In the genomic region with DNA sequence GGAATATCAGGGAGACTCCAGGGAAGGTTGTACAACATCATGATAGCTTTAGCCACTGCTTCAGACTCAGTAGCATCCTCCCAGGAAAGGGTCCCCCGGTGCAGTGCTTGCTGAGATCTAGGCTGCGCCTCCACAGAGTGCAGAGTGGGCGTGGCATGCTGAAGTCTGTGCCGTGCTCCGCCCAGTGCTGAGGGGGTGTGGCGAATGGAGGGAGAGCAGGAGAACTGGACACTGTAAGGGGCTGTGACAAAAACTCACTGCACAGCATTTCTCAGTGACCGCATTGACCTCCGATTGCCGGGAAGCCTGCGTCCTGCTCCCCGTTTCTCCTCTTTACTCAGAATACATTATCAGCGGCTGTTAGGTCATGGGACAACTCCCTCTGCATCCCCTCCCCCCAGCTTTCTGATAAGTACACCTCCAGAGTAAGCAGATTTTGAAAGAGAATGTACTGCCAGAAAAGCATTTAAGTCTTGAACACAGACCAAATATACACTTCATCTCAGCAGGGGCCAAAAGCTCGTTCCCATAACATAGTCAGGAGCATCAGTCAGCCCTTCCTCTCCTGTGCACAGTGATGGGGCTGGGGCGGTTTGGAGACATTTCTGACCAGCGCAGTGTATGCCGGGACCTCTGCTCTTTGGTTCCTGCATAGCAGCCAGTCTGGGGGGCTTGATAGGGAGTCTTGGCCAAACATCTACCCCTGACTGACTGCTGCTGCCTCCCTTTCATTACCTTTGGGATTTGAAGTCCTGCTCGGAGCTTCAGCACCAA, we compare ENCODE assay signal across 10 mouse cellular contexts. TPM values are rescaled to one million over a fixed set of nuclear protein-coding genes. Genes with fewer than 3 reads are reported as not detected.
A peak's percentile ranks its signal among the peaks of the same experiment; 100 is the strongest.
DNase-seq lines count a peak whose midpoint lies in the region; ATAC-seq lines count a peak whose summit lies in the region.
"Had no signal": no experiment of that assay in that cellular context is flagged by ENCODE, and none has a peak within 500 bp of the region (broad histone marks: within the 10 kb centered on the region; RNA-seq: fewer than 3 reads in every experiment).

No protein-coding gene starts in this region.

- H3K27me3 ChIP-seq in forebrain, embryonic 16.5 days (replicated peaks; ENCODE audit: control insufficient read depth, insufficient read depth, low read length): no peaks in the 10 kb centered on the region
- no peaks in the 10 kb centered on the region for H3K27me3 ChIP-seq in forebrain, embryonic 14.5 days (replicated peaks; ENCODE audit: control insufficient read depth, insufficient read depth, low read length)
- H3K27me3 ChIP-seq in heart, embryonic 10.5 days (ENCODE audit: insufficient read depth, poor library complexity, severe bottlenecking): no peaks in the 10 kb centered on the region
- H3K27me3 ChIP-seq in kidney, embryonic 16.5 days (ENCODE audit: insufficient read depth, low read length): no peaks in the 10 kb centered on the region
- H3K27me3 ChIP-seq: CH12.LX had no signal

- no peaks in the 10 kb centered on the region for H3K9me3 ChIP-seq in forebrain, embryonic 16.5 days (ENCODE audit: control insufficient read depth, low read length)
- H3K9me3 ChIP-seq in forebrain, embryonic 14.5 days (replicated peaks; ENCODE audit: control insufficient read depth, low read length): no peaks in the 10 kb centered on the region
- H3K9me3 ChIP-seq in heart, embryonic 10.5 days: no peaks in the 10 kb centered on the region
- H3K9me3 ChIP-seq in kidney, embryonic 16.5 days (ENCODE audit: low read length): no peaks in the 10 kb centered on the region

- 73% methylated on average over 17 of the region's 17 CpGs for WGBS in forebrain, embryonic 16.5 days
- WGBS in forebrain, embryonic 14.5 days: 74% methylated on average over 17 of the region's 17 CpGs
- WGBS in heart, embryonic 10.5 days: 34% methylated on average over 17 of the region's 17 CpGs
- 60% methylated on average over 17 of the region's 17 CpGs for WGBS in kidney, embryonic 16.5 days

- no peak for DNase-seq in forebrain, embryonic 14.5 days (ENCODE audit: low spot score)
- DNase-seq in adrenal gland, adult 18-20 months (ENCODE audit: low spot score in 2 of 2): peak; percentile 16 to 36
- DNase-seq in heart, embryonic 10.5 days (ENCODE audit: low spot score): peak; percentile 88
- peak; percentile 79 for DNase-seq in lung, postnatal 10 days
- DNase-seq in frontal cortex, postnatal 10 days (ENCODE audit: low spot score in 2 of 2): no peak

- H3K27ac ChIP-seq in forebrain, embryonic 16.5 days (ENCODE audit: low read length): peak overlapping the region; percentile 75
- no peak overlapping the region for H3K27ac ChIP-seq in forebrain, embryonic 14.5 days (ENCODE audit: low read depth, low read length)
- peak overlapping the region; percentile 79 for H3K27ac ChIP-seq in heart, embryonic 10.5 days
- no peak overlapping the region for H3K27ac ChIP-seq in kidney, embryonic 16.5 days (ENCODE audit: low read length)

- H3K9ac ChIP-seq in forebrain, embryonic 16.5 days (replicated peaks; ENCODE audit: low read depth, low read length): no peak overlapping the region
- no peak overlapping the region for H3K9ac ChIP-seq in forebrain, embryonic 14.5 days (ENCODE audit: low read length)
- H3K9ac ChIP-seq in kidney, embryonic 16.5 days (replicated peaks; ENCODE audit: low read length): no peak overlapping the region

- H3K4me2 ChIP-seq in forebrain, embryonic 16.5 days (ENCODE audit: low read length): no peak overlapping the region
- no peak overlapping the region for H3K4me2 ChIP-seq in forebrain, embryonic 14.5 days (ENCODE audit: low read length)
- no peak overlapping the region for H3K4me2 ChIP-seq in kidney, embryonic 16.5 days (replicated peaks; ENCODE audit: low read depth, low read length)

- H3K36me3 ChIP-seq in forebrain, embryonic 16.5 days (ENCODE audit: control insufficient read depth, insufficient read depth): no peaks in the 10 kb centered on the region
- no peaks in the 10 kb centered on the region for H3K36me3 ChIP-seq in forebrain, embryonic 14.5 days (ENCODE audit: control insufficient read depth, insufficient read depth, low read length)
- H3K36me3 ChIP-seq in heart, embryonic 10.5 days: no peaks in the 10 kb centered on the region
- no peaks in the 10 kb centered on the region for H3K36me3 ChIP-seq in kidney, embryonic 16.5 days (ENCODE audit: insufficient read depth, low read length)

- ATAC-seq in forebrain, embryonic 16.5 days: no peak
- no peak for ATAC-seq in forebrain, embryonic 14.5 days
- peak; percentile 86 for ATAC-seq in kidney, embryonic 16.5 days (ENCODE audit: low FRiP score, low TSS enrichment)
- ATAC-seq in megakaryocyte progenitor cell, adult 5-6 weeks (replicated peaks; ENCODE audit: poor library complexity): no peak; the same call in 1 of the 2 replicates

- peaks cover 6% of the 10 kb centered on the region for H3K4me1 ChIP-seq in forebrain, embryonic 16.5 days (replicated peaks; ENCODE audit: control insufficient read depth, insufficient read depth, low read length)
- H3K4me1 ChIP-seq in forebrain, embryonic 14.5 days (ENCODE audit: control insufficient read depth, insufficient read depth, low read length): no peaks in the 10 kb centered on the region
- peaks cover 19% of the 10 kb centered on the region for H3K4me1 ChIP-seq in heart, embryonic 10.5 days
- H3K4me1 ChIP-seq in kidney, embryonic 16.5 days (ENCODE audit: insufficient read depth, low read length): no peaks in the 10 kb centered on the region

- H3K4me3 ChIP-seq in forebrain, embryonic 16.5 days (replicated peaks; ENCODE audit: low read length): no peak overlapping the region
- H3K4me3 ChIP-seq in forebrain, embryonic 14.5 days (ENCODE audit: low read depth, low read length): no peak overlapping the region
- H3K4me3 ChIP-seq in heart, embryonic 10.5 days: peak overlapping the region; percentile 43
- H3K4me3 ChIP-seq in kidney, embryonic 16.5 days (ENCODE audit: low read length): no peak overlapping the region
- H3K4me3 ChIP-seq: myocyte had no signal

RNA-seq across cellular contexts. Expression of a gene that starts 37.1 kb away (rescaled TPM):
- polyA plus RNA-seq in forebrain, embryonic 16.5 days (2015; fragmentation: Nextera tagmentation; extraction: Ambion mirVana): 35.5 and 41.2 TPM in 2 replicates
- 24.9 and 43.9 TPM in 2 replicates for polyA plus RNA-seq in forebrain, embryonic 14.5 days (2014; fragmentation: Nextera tagmentation; extraction: Ambion mirVana)
- 100 to 1,000 TPM; 123 to 171 TPM for total RNA-seq in adrenal gland, adult 18-20 months (2021)
- 15.0 and 16.2 TPM in 2 replicates for polyA plus RNA-seq in heart, embryonic 10.5 days (2016; fragmentation: Nextera tagmentation; extraction: Ambion mirVana)
- 23.4 and 28.0 TPM in 2 replicates for polyA plus RNA-seq in kidney, embryonic 16.5 days (2015; fragmentation: Nextera tagmentation; extraction: Ambion mirVana)
- total RNA-seq in megakaryocyte progenitor cell, adult 5-6 weeks (2015): 0.51 and 3.2 TPM in 2 replicates
- total RNA-seq in megakaryocyte progenitor cell, adult 5-6 weeks (2017): 1.3 and 5.4 TPM in 2 replicates

RNA-seq across cellular contexts. Expression of a gene that starts 37.5 kb away (rescaled TPM):
- 58.6 and 61.5 TPM in 2 replicates for polyA plus RNA-seq in forebrain, embryonic 16.5 days (2015; fragmentation: Nextera tagmentation; extraction: Ambion mirVana)
- polyA plus RNA-seq in forebrain, embryonic 14.5 days (2014; fragmentation: Nextera tagmentation; extraction: Ambion mirVana): 32.2 and 40.3 TPM in 2 replicates
- total RNA-seq in adrenal gland, adult 18-20 months (2021): 1 to 10 TPM in 1 of 2 experiments, under 1 TPM in 1; 0.83 to 1.2 TPM
- polyA plus RNA-seq in heart, embryonic 10.5 days (2016; fragmentation: Nextera tagmentation; extraction: Ambion mirVana): 2.6 and 2.9 TPM in 2 replicates
- 0.19 and 0.40 TPM in 2 replicates for polyA plus RNA-seq in kidney, embryonic 16.5 days (2015; fragmentation: Nextera tagmentation; extraction: Ambion mirVana)
- total RNA-seq in megakaryocyte progenitor cell, adult 5-6 weeks (2015): not detected in 2 replicates
- total RNA-seq in megakaryocyte progenitor cell, adult 5-6 weeks (2017): not detected in 2 replicates

Comparison
In these comparisons a context has a peak if more than half of its experiments do, and no peak if none do; other contexts are left out.
1. H3K27ac ChIP-seq: peak in forebrain, embryonic 16.5 days (single experiment) and heart, embryonic 10.5 days (single experiment); none in forebrain, embryonic 14.5 days (single experiment) and kidney, embryonic 16.5 days (single experiment).
2. DNase-seq: peak in adrenal gland, adult 18-20 months (2 of 2), heart, embryonic 10.5 days (single experiment) and lung, postnatal 10 days (single experiment); none in forebrain, embryonic 14.5 days (single experiment) and frontal cortex, postnatal 10 days (0 of 2).